Mouse (Mus musculus): ENCODE data around the gene Cmtr1. TPM values are rescaled to one million over a fixed set of nuclear protein-coding genes. Genes with fewer than 3 reads are reported as not detected.
"Not testable (repeated sequence)": the region's sequence is repeated elsewhere in the genome, so short reads cannot be mapped to it uniquely, and the experiment has no call there.

Gene Cmtr1
- polyA plus RNA-seq, 1 experiment from 2014 or later = 68.9 TPM

- ATAC-seq = no peak
- no peak overlapping the region for H3K9ac ChIP-seq (ENCODE audit: low read depth, low read length)
- H3K27ac ChIP-seq (ENCODE audit: low read depth, low read length) = no peak overlapping the region
- H3K27me3 ChIP-seq (replicated peaks; ENCODE audit: control insufficient read depth, insufficient read depth, low read length) = no peaks in the 10 kb centered on the region
- no peak for TF ChIP-seq CTCF (IDR thresholded peaks at IDR 0.05; ENCODE audit: low read depth)
- no peak overlapping the region for H3K4me3 ChIP-seq (ENCODE audit: low read depth, low read length)
- peaks cover 5% of the 10 kb centered on the region; the same call in 1 of the 2 replicates for H3K36me3 ChIP-seq (ENCODE audit: control insufficient read depth, insufficient read depth)
- H3K4me1 ChIP-seq (replicated peaks; ENCODE audit: control insufficient read depth, insufficient read depth, low read length) = peaks cover 6% of the 10 kb centered on the region; the same call in 1 of the 2 replicates
- H3K9me3 ChIP-seq (ENCODE audit: control insufficient read depth) = no peaks in the 10 kb centered on the region
- H3K4me2 ChIP-seq (replicated peaks; ENCODE audit: low read depth) = no peak overlapping the region
- WGBS = 62% methylated on average over 8 of the region's 8 CpGs
These were observed 51.5 kb downstream of the Cmtr1 start for GRCm38 (mm10) chr17:29711745-29712431.

GRCm38 (mm10) chr17:29712565-29712964, 52.2 kb downstream of the Cmtr1 start:
- TF ChIP-seq CTCF (IDR thresholded peaks at IDR 0.05; ENCODE audit: low read depth) = no peak
- H3K4me1 ChIP-seq (replicated peaks; ENCODE audit: control insufficient read depth, insufficient read depth, low read length) = peaks cover 6% of the 10 kb centered on the region; the same call in 1 of the 2 replicates

DNA sequence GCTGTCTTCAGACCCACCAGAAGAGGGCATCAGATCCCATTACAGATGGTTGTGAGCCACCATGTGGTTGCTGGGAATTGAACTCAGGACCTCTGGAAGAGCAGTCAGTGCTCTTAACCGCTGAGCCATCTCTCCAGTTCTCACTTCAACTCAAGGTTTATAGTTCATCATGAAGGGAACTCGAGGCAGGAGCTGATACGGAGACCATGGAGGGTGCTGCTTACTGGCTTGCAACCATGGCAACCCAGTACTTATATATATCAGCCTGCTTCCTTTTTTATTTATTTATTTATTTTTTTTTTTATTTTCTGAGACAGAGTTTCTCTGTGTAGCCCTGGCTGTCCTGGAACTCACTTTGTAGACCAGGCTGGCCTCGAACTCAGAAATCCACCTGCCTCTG, 53.3 kb downstream of the Cmtr1 start:
- H3K4me2 ChIP-seq (replicated peaks; ENCODE audit: low read depth); H3K36me3 ChIP-seq (ENCODE audit: control insufficient read depth, insufficient read depth); H3K9me3 ChIP-seq (ENCODE audit: control insufficient read depth); ATAC-seq; H3K4me3 ChIP-seq (ENCODE audit: low read depth, low read length); H3K27ac ChIP-seq (ENCODE audit: low read depth, low read length); H3K4me1 ChIP-seq (replicated peaks; ENCODE audit: control insufficient read depth, insufficient read depth, low read length); H3K9ac ChIP-seq (ENCODE audit: low read depth, low read length); H3K27me3 ChIP-seq (replicated peaks; ENCODE audit: control insufficient read depth, insufficient read depth, low read length): not testable (repeated sequence)
- 98% methylated on average over 4 of the region's 4 CpGs for WGBS

More at GRCm38 (mm10) chr17:29712565-29712964, 52.2 kb downstream of the Cmtr1 start:
- H3K9me3 ChIP-seq (ENCODE audit: control insufficient read depth) = no peaks in the 10 kb centered on the region
- H3K27ac ChIP-seq (ENCODE audit: low read depth, low read length) = no peak overlapping the region
- no peaks in the 10 kb centered on the region for H3K27me3 ChIP-seq (replicated peaks; ENCODE audit: control insufficient read depth, insufficient read depth, low read length)
- 65% methylated on average over 7 of the region's 7 CpGs for WGBS
- H3K4me2 ChIP-seq (replicated peaks; ENCODE audit: low read depth) = no peak overlapping the region
- ATAC-seq = no peak
- H3K9ac ChIP-seq (ENCODE audit: low read depth, low read length) = no peak overlapping the region
- no peak overlapping the region for H3K4me3 ChIP-seq (ENCODE audit: low read depth, low read length)
- peaks cover 5% of the 10 kb centered on the region; the same call in 1 of the 2 replicates for H3K36me3 ChIP-seq (ENCODE audit: control insufficient read depth, insufficient read depth)

DNA sequence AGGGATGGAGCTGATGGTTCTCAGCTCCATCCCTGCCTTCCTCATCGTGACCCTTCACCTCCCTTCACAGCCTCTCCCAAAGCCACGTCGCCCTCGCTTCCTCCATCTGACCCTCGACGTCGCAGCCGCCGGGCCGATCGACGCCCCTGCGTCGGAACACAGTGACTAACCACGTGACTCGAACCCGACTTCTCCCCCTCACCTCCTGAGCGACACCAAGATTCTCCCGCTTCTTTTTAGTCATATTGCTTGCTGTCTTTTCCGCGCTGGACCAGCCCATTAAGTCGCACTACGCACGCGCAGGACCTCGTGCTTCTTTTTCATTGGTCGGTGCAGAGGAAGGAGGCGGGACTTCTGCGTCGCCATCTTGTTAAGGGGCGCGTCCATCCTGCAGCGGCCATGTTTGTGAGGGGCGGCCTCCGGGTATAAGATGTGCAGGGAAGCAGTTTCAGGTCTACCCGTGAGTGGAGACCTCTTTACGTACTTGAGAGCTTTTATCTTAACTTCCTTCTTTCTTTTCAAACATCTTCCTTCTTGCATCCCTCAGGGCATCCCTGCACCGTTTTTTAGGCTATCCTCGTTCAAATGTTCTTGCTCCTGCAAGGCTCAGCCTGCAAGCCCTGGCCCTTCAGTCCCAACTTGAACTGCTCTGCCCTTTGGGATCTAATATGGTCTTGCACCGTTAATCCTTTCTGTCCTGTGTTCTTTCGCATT, 56.5 kb downstream of the Cmtr1 start, which contains the start of gene Ccdc167:
Gene Ccdc167 (minus strand): TSS at position 313 of the 714 bp plus-strand sequence.
- peaks cover 6% of the 10 kb centered on the region; the same call in 1 of the 2 replicates for H3K4me1 ChIP-seq (replicated peaks; ENCODE audit: control insufficient read depth, insufficient read depth, low read length)
- no peak for TF ChIP-seq CTCF (IDR thresholded peaks at IDR 0.05; ENCODE audit: low read depth)
- H3K27me3 ChIP-seq (replicated peaks; ENCODE audit: control insufficient read depth, insufficient read depth, low read length) = no peaks in the 10 kb centered on the region
- H3K27ac ChIP-seq (ENCODE audit: low read depth, low read length) = no peak within 1 kb of the TSS
- H3K4me3 ChIP-seq (ENCODE audit: low read depth, low read length) = peak within 1 kb of the TSS; percentile 57
- peak; percentile 93 for ATAC-seq
- peak within 1 kb of the TSS; percentile 46; the same call in 1 of the 2 replicates for H3K9ac ChIP-seq (ENCODE audit: low read depth, low read length)
- WGBS = 5% methylated on average over 41 of the region's 41 CpGs
- no peaks in the 10 kb centered on the region for H3K36me3 ChIP-seq (ENCODE audit: control insufficient read depth, insufficient read depth)
- no peaks in the 10 kb centered on the region for H3K9me3 ChIP-seq (ENCODE audit: control insufficient read depth)
- peak within 1 kb of the TSS; percentile 74 for H3K4me2 ChIP-seq (replicated peaks; ENCODE audit: low read depth)

- Histone ChIP-seq H3K9me3 (ENCODE audit: control insufficient read depth) (no peaks in the 10 kb centered on the region), H3K4me1 (replicated peaks; ENCODE audit: control insufficient read depth, insufficient read depth, low read length) (peaks cover 6% of the 10 kb centered on the region; the same call in 1 of the 2 replicates), H3K36me3 (ENCODE audit: control insufficient read depth, insufficient read depth) (no peaks in the 10 kb centered on the region), H3K27ac (ENCODE audit: low read depth, low read length) (no peak overlapping the region), H3K27me3 (replicated peaks; ENCODE audit: control insufficient read depth, insufficient read depth, low read length) (no peaks in the 10 kb centered on the region), H3K9ac (ENCODE audit: low read depth, low read length) (no peak overlapping the region), H3K4me3 (ENCODE audit: low read depth, low read length) (no peak overlapping the region), H3K4me2 (replicated peaks; ENCODE audit: low read depth) (no peak overlapping the region)
- WGBS = 90% methylated on average over 8 of the region's 8 CpGs
- no peak for TF ChIP-seq CTCF (IDR thresholded peaks at IDR 0.05; ENCODE audit: low read depth)
- no peak for ATAC-seq
These were observed 58.3 kb downstream of the Cmtr1 start for GRCm38 (mm10) chr17:29718660-29719059.

All from intestine, postnatal 0 days (tissue).